Mouse (Mus musculus) embryonic fibroblast, embryonic 13.5 days (primary cell): ENCODE data around the gene Tspan13. TPM values are rescaled to one million over a fixed set of nuclear protein-coding genes. Genes with fewer than 3 reads are reported as not detected.

Source experiments
- H3K27ac ChIP-seq: 2 replicates; pipeline ENCODE4 v1.5.1; 2012; ENCODE audit warnings: low read length, control low read depth, inconsistent platforms; ENCODE audit not compliant: insufficient read depth
- H3K4me1 ChIP-seq: 2 replicates; pipeline ENCODE4 v1.6.1; 2011; ENCODE audit warnings: low read length; ENCODE audit not compliant: control insufficient read depth, insufficient read depth
- H3K4me3 ChIP-seq: 2 replicates; pipeline ENCODE4 v1.5.1; 2011; ENCODE audit warnings: mild to moderate bottlenecking, control low read depth, low read length; ENCODE audit not compliant: insufficient read depth
- CTCF ChIP-seq: IDR thresholded peaks from 2 replicates; pipeline ENCODE4 v1.5.1; 2011; ENCODE audit warnings: mild to moderate bottlenecking, control low read depth, low read length, moderate library complexity, borderline replicate concordance; ENCODE audit not compliant: insufficient read depth
- POLR2A ChIP-seq: IDR thresholded peaks from 2 replicates; pipeline ENCODE4 v1.6.1; 2011; ENCODE audit warnings: low read depth, mild to moderate bottlenecking, control low read depth, low read length, moderate library complexity
- polyA plus RNA-seq: library from polyadenylated mRNA; stranded (reverse); fragments of >200 nt; gene quantifications from 2 replicates; pipeline ENCODE4 v1.2.4, GENCODE M21; 2011; ENCODE audit warnings: low read depth; ENCODE audit not compliant: missing spikeins, insufficient read length

The Tspan13 gene
- polyA plus RNA-seq, 1 experiment, result 5.6 TPM

- no peak overlapping the region for H3K4me3 ChIP-seq
- no peaks in the 10 kb centered on the region for H3K4me1 ChIP-seq
- H3K27ac ChIP-seq, result no peak overlapping the region
- TF ChIP-seq CTCF (no peak), POLR2A (no peak)
Measured at GRCm38 (mm10) chr12:36019572-36019971, 22.7 kb downstream of the Tspan13 start.

- no peaks in the 10 kb centered on the region for H3K4me1 ChIP-seq
- TF ChIP-seq CTCF, result no peak
- no peak for TF ChIP-seq POLR2A
- no peak overlapping the region for H3K27ac ChIP-seq
- no peak overlapping the region for H3K4me3 ChIP-seq
Measured at GRCm38 (mm10) chr12:36017791-36018190, 24.5 kb downstream of the Tspan13 start.

GRCm38 (mm10) chr12:36013216-36013910, 28.9 kb downstream of the Tspan13 start:
- no peaks in the 10 kb centered on the region for H3K4me1 ChIP-seq
- TF ChIP-seq POLR2A (no peak), CTCF (no peak)
- H3K27ac ChIP-seq, result no peak overlapping the region; the same call in 1 of the 2 replicates
- H3K4me3 ChIP-seq, result no peak overlapping the region

GRCm38 (mm10) chr12:36008364-36009047, 33.8 kb downstream of the Tspan13 start:
- TF ChIP-seq POLR2A (no peak), CTCF (no peak)
- H3K4me3 ChIP-seq, result no peak overlapping the region
- no peaks in the 10 kb centered on the region for H3K4me1 ChIP-seq
- H3K27ac ChIP-seq, result no peak overlapping the region

- Histone ChIP-seq H3K27ac (no peak overlapping the region), H3K4me1 (no peaks in the 10 kb centered on the region), H3K4me3 (no peak overlapping the region)
- TF ChIP-seq POLR2A, result no peak
- no peak for TF ChIP-seq CTCF
Measured at GRCm38 (mm10) chr12:36007581-36007980, 34.7 kb downstream of the Tspan13 start.

- TF ChIP-seq POLR2A (no peak), CTCF (no peak)
- H3K27ac ChIP-seq, result no peak overlapping the region
- no peak overlapping the region for H3K4me3 ChIP-seq
- no peaks in the 10 kb centered on the region for H3K4me1 ChIP-seq
Measured at GRCm38 (mm10) chr12:36004714-36005113, 37.6 kb downstream of the Tspan13 start.

- Histone ChIP-seq H3K4me1 (no peaks in the 10 kb centered on the region), H3K4me3 (no peak overlapping the region), H3K27ac (no peak overlapping the region)
- TF ChIP-seq POLR2A, result no peak
- TF ChIP-seq CTCF, result no peak
Measured at GRCm38 (mm10) chr12:35995799-35996198, 46.5 kb downstream of the Tspan13 start.

GRCm38 (mm10) chr12:35994098-35994497, 48.2 kb downstream of the Tspan13 start:
- Histone ChIP-seq H3K27ac (no peak overlapping the region), H3K4me1 (no peaks in the 10 kb centered on the region), H3K4me3 (no peak overlapping the region)
- TF ChIP-seq CTCF (no peak), POLR2A (no peak)

- H3K4me3 ChIP-seq, result no peak overlapping the region
- no peaks in the 10 kb centered on the region for H3K4me1 ChIP-seq
- TF ChIP-seq POLR2A (no peak), CTCF (no peak)
- H3K27ac ChIP-seq, result no peak overlapping the region
Measured at GRCm38 (mm10) chr12:35993583-35993982, 48.7 kb downstream of the Tspan13 start.

GRCm38 (mm10) chr12:35992711-35993110, 49.6 kb downstream of the Tspan13 start, which contains the start of gene Agr2:
Gene Agr2, plus strand, starts transcription at chr12:35992907.
- Histone ChIP-seq H3K4me1 (no peaks in the 10 kb centered on the region), H3K27ac (no peak within 1 kb of the TSS), H3K4me3 (no peak within 1 kb of the TSS)
- TF ChIP-seq CTCF, result no peak
- no peak for TF ChIP-seq POLR2A

GRCm38 (mm10) chr12:35984743-35985142, 57.6 kb downstream of the Tspan13 start:
- Histone ChIP-seq H3K27ac (no peak overlapping the region), H3K4me1 (no peaks in the 10 kb centered on the region), H3K4me3 (no peak overlapping the region)
- TF ChIP-seq POLR2A, result no peak
- no peak for TF ChIP-seq CTCF
